Mouse (Mus musculus): ENCODE measurements around the gene Vmn1r44.
"Not testable (repeated sequence)": the region's sequence is repeated elsewhere in the genome, so short reads cannot be mapped to it uniquely, and the experiment has no call there.

The Vmn1r44 gene

DNA sequence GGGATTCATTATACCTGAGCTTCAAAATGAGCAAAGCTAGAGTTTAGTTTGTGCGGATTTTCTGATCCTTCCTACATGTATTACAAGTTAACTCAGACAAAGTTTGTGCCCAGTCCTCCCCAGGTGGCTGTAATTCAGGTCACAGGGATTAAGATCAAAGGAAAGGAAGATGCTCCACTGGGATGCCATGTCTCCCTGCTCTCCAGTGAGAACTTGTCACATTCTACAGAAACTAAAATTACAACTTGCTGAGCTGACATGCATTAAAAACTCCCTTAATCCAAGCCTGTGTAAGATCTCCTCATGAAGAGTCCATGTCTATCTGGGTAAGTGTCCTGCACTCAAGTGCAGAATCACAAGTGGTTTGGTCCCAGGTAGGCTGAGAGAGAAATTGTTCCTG, at the start of gene Vmn1r44:
Gene Vmn1r44, plus strand, starts transcription at position 301 of the 400 bp plus-strand sequence.
- DNase-seq (ENCODE audit: low spot score in 2 of 2), result no peak

GRCm38 (mm10) chr6:89857552-89857951, 25.9 kb upstream of the Vmn1r44 start:
- DNase-seq (ENCODE audit: low spot score in 2 of 2), result no peak

DNA sequence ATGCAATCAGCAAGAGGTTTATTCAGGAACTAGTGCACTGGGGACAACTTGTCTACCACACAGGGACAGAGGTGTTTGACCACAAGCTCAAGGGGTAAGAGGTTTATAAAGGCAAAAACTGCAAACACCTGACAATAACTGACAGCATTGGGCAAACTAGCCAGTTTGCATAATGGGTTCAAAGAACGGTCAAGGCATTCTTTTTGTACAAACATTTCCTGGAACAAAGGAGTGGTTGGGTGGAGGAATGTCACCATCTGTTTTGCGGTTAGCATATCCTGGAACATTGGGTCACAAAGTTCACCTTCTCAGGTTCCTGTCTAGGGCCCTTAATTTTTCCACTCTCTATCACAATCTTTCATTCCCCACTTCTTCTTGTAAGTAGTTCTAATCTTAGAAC, 23.6 kb upstream of the Vmn1r44 start:
- DNase-seq (ENCODE audit: low spot score in 2 of 2), result no peak

DNA sequence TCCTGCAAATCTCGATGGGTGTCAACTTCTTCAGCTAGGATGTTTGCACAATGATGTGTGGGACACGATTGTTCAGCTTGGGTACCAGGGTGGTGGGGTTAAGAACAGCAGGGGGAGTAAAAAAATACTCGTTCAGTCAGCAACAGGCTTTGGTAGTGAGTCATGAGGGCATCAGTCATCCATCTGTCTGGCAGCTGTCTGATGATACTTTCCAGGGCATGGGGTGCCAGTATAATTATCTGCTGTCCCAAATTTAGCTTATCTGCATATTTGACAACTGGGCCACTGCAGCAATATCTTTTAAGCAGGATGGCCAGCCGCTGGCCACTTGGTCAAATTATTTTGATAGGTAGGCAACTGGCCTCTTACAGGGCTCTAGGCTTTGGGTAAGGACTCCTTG, 19.7 kb upstream of the Vmn1r44 start:
- no peak for DNase-seq (ENCODE audit: low spot score in 2 of 2)

- DNase-seq (ENCODE audit: low spot score in 2 of 2), result no peak
Measured at GRCm38 (mm10) chr6:89867276-89867675, 16.2 kb upstream of the Vmn1r44 start.

DNA sequence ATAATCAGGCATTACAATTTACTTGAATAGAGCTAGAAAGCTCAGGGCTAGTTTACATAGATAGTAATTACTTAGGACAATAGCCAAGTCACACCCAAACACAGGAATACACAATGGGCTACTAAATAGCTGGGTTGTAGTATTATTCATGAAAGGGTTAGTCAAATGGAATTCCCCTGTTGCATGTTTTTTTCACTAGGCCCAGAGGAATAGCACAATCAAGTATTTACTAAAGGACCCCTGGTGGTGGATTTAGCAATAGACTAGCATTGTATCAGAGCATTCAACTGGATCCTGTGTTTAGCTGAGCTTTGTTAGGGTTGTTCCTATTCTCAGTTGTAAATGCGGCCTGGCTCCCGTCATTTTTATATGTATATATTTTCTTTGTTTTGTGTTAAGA, 15.5 kb upstream of the Vmn1r44 start:
- DNase-seq (ENCODE audit: low spot score in 2 of 2), result no peak

- not testable (repeated sequence) for DNase-seq (ENCODE audit: low spot score in 2 of 2)
Measured at GRCm38 (mm10) chr6:89876313-89876712, 7.1 kb upstream of the Vmn1r44 start, which contains the start of the genes Vmn1r42 and Vmn1r43. TSS of gene Vmn1r42 (minus strand) at chr6:89876413. TSS of gene Vmn1r43 (minus strand) at chr6:89876413.

GRCm38 (mm10) chr6:89876963-89877362, 6.5 kb upstream of the Vmn1r44 start:
- DNase-seq (ENCODE audit: low spot score in 2 of 2), result no peak

- no peak for DNase-seq (ENCODE audit: low spot score in 2 of 2)
Measured at GRCm38 (mm10) chr6:89880867-89881266, 2.6 kb upstream of the Vmn1r44 start.

- no peak for DNase-seq (ENCODE audit: low spot score in 2 of 2)
Measured at GRCm38 (mm10) chr6:89883812-89884211, 352 bp downstream of the Vmn1r44 start.

- not testable (repeated sequence) for DNase-seq (ENCODE audit: low spot score in 2 of 2)
Measured at GRCm38 (mm10) chr6:89940498-89940897, 57.0 kb downstream of the Vmn1r44 start, which contains the start of gene Vmn1r45. TSS of gene Vmn1r45 (minus strand) at chr6:89940598.

GRCm38 (mm10) chr6:89940926-89941325, 57.5 kb downstream of the Vmn1r44 start:
- no peak for DNase-seq (ENCODE audit: low spot score in 2 of 2)
